Mouse (Mus musculus) thymus, adult 18-20 months (tissue): ENCODE measurements around the gene Irgm2.
"Not testable (repeated sequence)": the region's sequence is repeated elsewhere in the genome, so short reads cannot be mapped to it uniquely, and the experiment has no call there.

ENCODE experiments used
- DNase-seq, 2 experiments: peaks; one replicate each; pipeline ENCODE4 v3.0.0; 2022; ENCODE audit warnings: mixed read lengths in 2 of 2

Gene Irgm2

GRCm38 (mm10) chr11:58213673-58214342 lies 14.4 kb downstream of the Irgm2 start:
- no peak for DNase-seq

- DNase-seq, result peak; percentile 84 to 88
Observed at GRCm38 (mm10) chr11:58214391-58215048, 15.1 kb downstream of the Irgm2 start.

GRCm38 (mm10) chr11:58215049-58215430 lies 15.6 kb downstream of the Irgm2 start:
- not testable (repeated sequence) for DNase-seq

DNA sequence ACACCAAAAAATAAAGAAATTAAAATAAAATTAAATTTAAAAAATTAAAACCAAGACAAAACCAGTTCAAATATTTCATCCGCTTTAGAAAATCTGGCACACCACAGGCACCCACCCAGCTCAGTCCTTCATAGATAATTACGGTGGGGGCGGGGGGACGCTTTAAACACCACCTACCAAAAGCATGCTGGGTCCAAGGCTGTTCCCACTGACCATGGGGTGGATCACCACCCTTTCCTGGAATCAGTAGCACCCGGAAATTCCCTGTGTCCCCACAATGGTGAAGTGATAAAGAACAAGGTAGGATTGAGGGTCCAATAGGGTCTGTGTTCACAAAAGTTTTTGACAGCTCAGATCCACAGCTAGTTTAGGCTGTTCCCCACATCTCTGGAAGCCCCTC lies 16.4 kb downstream of the Irgm2 start:
- DNase-seq, result no peak

DNA sequence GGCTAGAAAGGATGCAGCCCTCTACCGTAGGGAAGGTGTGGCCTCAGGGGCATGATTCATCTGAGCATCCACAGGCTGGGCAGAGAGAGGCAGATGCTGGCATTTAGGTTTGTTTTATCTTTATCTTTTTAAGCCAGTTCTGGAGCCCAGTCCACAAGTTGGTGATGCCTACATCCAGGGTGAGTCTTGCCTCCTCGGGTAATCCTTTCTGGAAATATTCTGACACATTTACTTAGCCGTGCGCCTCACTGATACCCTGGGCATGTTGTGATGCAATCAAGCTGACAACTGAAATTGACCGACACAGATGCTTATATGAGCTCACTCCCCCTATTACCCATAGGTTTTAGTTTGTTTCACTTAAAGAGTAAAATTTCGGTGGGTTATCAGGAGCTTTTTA lies 17.4 kb downstream of the Irgm2 start:
- no peak for DNase-seq

GRCm38 (mm10) chr11:58223751-58224150 lies 24.3 kb downstream of the Irgm2 start:
- DNase-seq, result peak in 1 of 2 experiments; percentile 63

DNA sequence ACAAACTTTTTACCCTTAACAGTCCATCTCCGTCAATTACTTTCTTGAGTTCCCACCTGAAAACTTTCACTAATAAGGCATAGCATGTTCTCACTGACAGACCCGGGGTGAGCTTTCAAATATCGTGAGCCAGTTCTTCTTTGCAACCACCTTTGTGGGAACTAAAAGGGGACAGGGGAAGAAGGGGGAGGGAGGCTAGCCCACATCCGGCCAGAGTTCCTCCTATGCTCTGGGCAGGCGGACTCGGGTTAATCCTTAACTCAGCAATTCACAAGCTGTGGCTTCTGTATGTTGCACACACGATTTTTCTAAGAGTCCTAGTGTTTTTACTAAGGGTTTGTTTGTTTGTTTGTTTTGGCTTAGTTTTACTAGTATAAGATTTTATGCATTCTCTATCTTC lies 24.9 kb downstream of the Irgm2 start:
- DNase-seq, result peak; percentile 62 to 77

DNA sequence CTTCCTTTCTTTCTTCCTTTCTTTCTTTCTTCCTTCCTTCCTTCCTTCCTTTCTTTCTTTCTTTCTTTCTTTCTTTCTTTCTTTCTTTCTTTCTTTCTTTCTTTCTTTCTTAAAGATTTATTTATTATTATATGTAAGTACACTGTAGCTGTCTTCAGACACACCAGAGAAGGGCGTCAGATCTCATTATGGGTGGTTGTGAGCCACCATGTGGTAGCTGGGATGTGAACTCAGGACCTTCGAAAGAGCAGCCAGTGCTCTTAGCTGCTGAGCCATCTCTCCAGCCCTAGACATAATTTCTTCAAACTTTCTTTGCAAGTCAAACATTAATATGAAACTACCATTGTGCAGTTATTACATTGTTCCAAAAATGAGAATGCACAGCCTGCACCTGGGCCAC lies 25.5 kb downstream of the Irgm2 start:
- DNase-seq, result not testable (repeated sequence)

DNA sequence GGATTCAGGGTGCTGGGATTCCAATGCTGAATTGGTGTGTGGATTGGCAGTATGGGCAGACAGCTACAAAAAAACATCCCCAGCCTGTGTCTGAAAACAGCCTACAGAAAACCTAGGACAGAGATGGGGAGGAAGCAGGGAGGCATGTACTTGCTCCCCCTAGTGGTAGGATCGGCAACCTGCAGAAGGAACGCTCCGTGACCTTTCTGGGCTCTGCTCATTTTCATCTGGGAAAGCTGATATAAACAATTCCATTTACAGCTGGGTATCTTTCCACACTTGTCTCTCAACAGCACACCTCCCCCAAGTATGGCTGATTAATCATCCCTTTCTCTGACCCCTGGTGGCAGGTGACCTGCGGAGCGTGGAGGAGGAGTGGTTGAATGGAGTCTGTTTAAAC lies 26.2 kb downstream of the Irgm2 start:
- peak in 1 of 2 experiments; percentile 68 for DNase-seq

DNA sequence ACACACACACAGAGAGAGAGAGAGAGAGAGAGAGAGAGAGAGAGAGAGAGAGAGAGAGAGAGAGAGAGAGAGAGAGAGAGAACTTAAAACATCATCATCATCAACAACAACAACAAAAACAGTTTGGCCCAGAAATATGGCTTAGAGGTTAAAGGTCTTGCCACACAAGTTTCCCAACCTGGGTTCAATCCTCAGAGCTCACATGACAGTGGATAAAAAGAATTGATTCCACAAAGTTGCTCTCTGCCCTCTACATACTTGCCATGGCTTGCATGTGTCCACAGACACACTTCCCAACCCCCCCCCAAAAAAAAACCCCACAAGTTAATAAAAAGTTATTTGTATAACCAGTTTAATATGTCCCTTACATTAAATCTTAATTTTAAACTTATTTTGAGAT lies 27.0 kb downstream of the Irgm2 start:
- DNase-seq, result no peak

DNA sequence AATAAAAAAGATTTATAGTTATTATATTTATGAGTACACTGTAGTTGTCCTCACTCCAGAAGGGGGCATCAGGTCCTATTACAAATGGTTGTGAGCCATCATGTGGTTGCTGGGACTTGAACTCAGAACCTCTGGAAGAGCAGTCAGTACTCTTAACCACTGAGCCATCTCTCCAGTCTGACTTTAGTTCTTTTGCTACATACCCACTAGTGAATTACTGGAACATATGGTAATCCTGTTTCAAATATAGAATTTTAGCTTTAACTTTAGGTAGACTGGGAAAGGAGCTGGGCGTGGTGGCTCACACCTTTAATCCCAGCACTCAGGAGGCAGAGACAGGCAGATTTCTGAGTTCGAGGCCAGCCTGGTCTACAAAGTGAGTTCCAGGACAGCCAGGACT lies 28.6 kb downstream of the Irgm2 start:
- not testable (repeated sequence) for DNase-seq

DNA sequence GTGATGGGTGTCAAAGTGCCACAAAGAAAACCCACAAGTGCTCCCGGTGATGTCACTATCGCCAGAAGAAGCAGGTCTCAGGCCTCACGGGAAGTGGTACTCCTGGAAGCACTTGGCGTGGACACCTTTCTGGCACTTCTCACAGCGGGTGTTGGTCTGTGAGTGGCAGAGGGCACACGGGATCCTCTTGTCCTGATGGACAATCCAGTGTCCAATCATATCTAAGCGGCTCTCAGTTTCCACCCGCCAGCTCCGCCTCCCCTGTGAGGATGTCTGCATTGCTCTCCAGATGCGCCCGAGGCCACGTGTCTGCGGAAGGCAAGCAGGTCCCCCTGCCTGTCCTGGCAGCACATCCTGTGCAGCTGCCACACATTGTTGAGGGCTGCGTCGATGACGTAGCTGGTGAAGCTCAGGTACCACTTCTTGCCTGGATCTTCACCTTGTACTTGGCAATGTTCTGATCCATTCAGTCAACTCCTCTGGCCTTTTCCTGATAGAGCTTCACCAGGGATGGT lies 31.0 kb downstream of the Irgm2 start:
- peak; percentile 49 to 74 for DNase-seq

GRCm38 (mm10) chr11:58231156-58231555 lies 31.7 kb downstream of the Irgm2 start:
- DNase-seq, result no peak

DNA sequence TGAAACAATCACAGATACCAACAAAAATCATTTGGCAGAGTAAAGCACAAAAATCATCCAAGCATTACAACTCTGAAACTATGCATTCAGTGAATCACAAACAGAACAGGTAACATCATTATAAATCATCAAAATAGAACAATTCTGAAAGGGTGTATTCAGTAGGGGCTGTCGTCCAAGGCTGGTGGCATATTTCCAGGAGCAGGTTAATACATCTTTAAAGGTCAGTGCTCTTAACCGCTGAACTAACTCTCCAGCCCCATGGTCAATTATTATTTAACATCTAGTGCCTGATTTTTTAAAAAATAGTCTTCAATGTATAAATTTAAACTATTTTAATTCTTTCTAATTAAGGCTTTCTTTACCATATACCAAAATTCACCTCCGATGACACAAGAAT lies 35.1 kb downstream of the Irgm2 start:
- not testable (repeated sequence) for DNase-seq

DNA sequence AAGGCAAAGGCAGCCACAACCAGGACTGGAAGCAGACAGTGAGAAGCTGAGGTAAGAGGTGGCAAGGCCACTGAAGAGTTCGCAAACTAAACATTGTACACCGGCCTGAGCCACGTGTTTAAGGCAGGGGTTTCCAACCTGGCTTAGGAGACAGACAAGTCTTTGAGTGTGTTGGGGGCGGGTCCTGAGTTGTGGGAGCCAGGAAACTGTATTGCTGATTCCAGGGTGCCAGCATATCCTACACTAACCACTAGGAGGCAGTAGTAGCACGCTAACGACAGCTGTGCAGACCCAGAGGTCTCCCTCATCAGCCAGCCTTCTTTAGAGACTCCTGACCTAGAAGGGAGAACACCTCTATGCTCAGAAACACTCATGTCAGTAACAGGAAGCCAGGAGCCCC lies 35.7 kb downstream of the Irgm2 start:
- no peak for DNase-seq

DNA sequence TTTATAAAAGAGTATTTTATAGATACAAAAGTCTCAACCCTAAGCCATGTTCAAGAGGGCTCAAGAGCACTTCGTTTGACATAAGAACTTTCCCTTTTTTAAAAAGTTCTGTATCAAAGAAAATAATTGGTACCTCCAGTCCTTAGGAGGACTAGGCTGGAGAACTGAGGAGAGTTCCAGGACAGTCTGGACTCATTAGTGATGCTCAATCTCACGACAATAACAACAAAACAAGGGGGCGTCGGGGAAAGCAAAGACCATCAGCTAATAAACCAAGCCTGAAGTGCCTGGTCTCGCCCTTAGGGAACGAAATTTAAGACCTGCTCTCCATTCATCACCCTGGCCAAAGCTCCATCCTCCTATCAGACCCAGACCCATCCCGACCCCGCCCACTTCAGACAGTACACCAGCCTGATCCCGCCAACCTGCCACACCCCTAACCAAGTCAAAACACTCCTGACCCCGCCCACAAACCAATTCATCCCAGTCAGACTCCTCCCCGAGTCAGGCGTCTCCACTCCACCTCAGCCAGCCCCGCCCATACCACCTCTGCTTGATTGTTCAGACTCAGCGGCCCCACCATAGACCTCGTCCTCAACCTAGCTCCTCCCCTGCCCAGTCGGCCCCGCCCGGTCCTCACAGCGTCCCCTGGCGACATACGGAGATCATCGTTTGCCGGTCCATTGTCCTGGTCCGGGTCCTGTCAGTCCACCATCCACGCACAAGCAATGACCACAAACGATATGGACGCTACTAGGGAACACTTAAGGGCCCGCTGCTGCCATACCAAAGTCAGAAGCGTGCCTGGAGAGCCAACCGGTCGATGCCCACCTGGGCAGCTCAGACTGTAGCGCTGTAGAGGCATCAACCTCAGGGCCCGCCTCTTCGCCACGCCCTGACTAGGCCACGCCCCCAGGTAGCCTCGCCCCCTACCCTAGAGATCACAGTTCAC lies 39.7 kb downstream of the Irgm2 start:
- peak; percentile 21 to 50 for DNase-seq

DNA sequence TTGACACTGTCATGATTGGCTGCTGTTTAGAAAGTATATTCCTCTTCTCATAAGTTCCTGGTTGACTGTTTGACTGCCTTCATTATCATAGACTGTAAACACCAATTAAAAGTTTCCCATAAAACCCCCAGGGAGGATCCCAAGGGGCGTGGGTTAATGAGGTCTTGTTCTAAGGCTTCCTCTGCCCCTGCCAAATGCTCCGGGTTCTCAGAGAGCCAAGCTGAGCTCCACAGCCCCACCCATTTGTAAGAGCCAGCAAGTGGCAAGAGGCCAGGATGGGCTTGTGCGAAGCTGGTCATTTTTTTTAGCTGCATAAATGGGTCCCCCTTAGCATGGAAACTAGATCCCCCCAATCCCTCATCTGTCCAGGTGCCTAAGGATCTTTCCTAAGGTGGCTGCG lies 47.9 kb downstream of the Irgm2 start:
- DNase-seq, result no peak

DNA sequence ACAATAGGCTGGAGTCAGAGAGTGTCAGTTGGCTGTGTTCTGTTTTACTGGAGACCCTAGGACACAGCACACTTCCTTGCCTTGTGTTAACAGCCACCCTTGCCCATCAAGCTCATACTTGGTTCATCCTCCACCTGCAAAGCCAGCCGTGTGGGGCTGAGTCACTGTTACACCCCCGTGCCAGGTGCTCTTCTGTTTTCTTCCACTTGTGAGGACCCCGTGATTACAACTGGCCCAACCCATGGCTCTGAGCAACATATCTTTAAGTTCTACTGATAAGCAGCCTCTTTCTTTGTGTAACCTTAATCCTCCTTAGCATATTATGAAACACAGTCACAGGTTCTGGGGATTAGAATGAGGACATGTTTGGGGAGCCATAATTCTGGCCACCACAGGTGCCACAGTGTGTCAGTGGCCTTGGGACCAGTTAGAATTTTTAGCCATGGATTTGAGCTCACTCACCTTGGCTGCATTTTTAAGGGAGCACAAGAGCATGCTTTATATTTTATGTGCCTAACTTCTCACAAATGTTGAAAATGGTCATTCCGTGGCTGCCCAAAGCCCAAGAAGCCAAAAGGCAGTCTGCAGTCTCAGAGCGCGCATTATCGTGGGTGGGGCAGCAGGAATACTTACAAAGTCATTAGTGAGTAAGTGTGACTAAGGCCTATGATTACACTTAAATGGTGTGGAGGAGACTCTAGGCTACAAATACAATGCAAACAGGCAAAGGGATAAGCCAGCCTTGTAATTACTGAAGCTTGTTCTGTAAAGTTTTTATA lies 50.0 kb downstream of the Irgm2 start:
- no peak for DNase-seq

DNA sequence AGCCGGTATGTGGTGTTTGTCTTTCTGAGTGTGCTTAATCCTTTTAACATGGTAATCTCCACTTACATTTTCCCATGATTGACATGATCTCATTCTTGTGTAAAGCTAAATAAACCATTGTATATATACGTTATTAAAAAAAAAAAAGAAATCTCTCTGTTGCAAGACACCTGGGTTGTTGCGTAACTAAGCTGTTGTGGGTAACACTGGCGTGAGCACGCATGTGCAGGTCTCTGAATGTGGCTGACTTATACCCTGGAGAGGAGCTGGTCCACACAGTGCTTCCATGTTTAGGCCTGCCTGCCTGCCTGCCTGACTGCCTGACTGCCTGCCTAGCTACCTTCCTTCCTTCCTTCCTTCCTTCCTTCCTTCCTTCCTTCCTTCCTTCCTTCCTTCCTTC lies 51.1 kb downstream of the Irgm2 start:
- no peak for DNase-seq

- no peak for DNase-seq
Observed at GRCm38 (mm10) chr11:58254411-58254810, 55.0 kb downstream of the Irgm2 start.

- no peak for DNase-seq
Observed at GRCm38 (mm10) chr11:58257816-58258215, 58.4 kb downstream of the Irgm2 start.

GRCm38 (mm10) chr11:58260156-58260555 lies 60.7 kb downstream of the Irgm2 start:
- no peak for DNase-seq
